Mouse (Mus musculus): Measurements from ENCODE around the gene Rps10. TPM values are rescaled to one million over a fixed set of nuclear protein-coding genes. Genes with fewer than 3 reads are reported as not detected.

Gene Rps10
- polyA plus RNA-seq, 1 experiment from 2014 or later, result 835 TPM

Other genes with a start within 250 kb of the Rps10 start
- gene Grm4, start 115.3 kb downstream of the Rps10 start, polyA plus RNA-seq (2014; fragmentation: Nextera tagmentation; extraction: Ambion mirVana), result 0.99 and 1.3 TPM in 2 replicates
- 427 and 461 TPM in 2 replicates for gene Hmga1, start 80.2 kb downstream of the Rps10 start, polyA plus RNA-seq (2014; fragmentation: Nextera tagmentation; extraction: Ambion mirVana)
- 14.6 and 16.7 TPM in 2 replicates for gene AI413582, start 70.9 kb downstream of the Rps10 start, polyA plus RNA-seq (2014; fragmentation: Nextera tagmentation; extraction: Ambion mirVana)
- gene Nudt3, start 13.2 kb downstream of the Rps10 start, polyA plus RNA-seq (2014; fragmentation: Nextera tagmentation; extraction: Ambion mirVana), result 50.5 and 56.8 TPM in 2 replicates
- not detected in 2 replicates for gene RPS10-NUDT3, start 1.4 kb downstream of the Rps10 start, polyA plus RNA-seq (2014; fragmentation: Nextera tagmentation; extraction: Ambion mirVana)
- gene Pacsin1, start 18.8 kb upstream of the Rps10 start, polyA plus RNA-seq (2014; fragmentation: Nextera tagmentation; extraction: Ambion mirVana), result 4.7 and 5.3 TPM in 2 replicates
- 0.15 TPM in 1 of 2 replicates, not detected in the other for gene Spdef, start 92.3 kb upstream of the Rps10 start, polyA plus RNA-seq (2014; fragmentation: Nextera tagmentation; extraction: Ambion mirVana)
- gene D17Wsu92e, start 184.0 kb upstream of the Rps10 start, polyA plus RNA-seq (2014; fragmentation: Nextera tagmentation; extraction: Ambion mirVana), result 12.7 and 14.1 TPM in 2 replicates
- gene Snrpc, start 201.5 kb upstream of the Rps10 start, polyA plus RNA-seq (2014; fragmentation: Nextera tagmentation; extraction: Ambion mirVana), result 371 and 373 TPM in 2 replicates
- 7.8 and 9.7 TPM in 2 replicates for gene Uhrf1bp1, start 219.8 kb upstream of the Rps10 start, polyA plus RNA-seq (2014; fragmentation: Nextera tagmentation; extraction: Ambion mirVana)